Mouse (Mus musculus): ENCODE measurements around the gene Plscr3. TPM values are rescaled to one million over a fixed set of nuclear protein-coding genes. Genes with fewer than 3 reads are reported as not detected.

The Plscr3 gene
- polyA plus RNA-seq, 1 experiment from 2014 or later = 117 TPM

- Histone ChIP-seq H3K9me3 (replicated peaks) (no peaks in the 10 kb centered on the region), H3K4me1 (peaks cover 55% of the 10 kb centered on the region), H3K36me3 (no peaks in the 10 kb centered on the region), H3K27me3 (ENCODE audit: low read depth, poor library complexity, severe bottlenecking) (no peaks in the 10 kb centered on the region), H3K4me3 (no peak overlapping the region), H3K27ac (no peak overlapping the region)
- DNase-seq (ENCODE audit: low spot score) = no peak
- WGBS = 89% methylated on average over 3 of the region's 3 CpGs
These were observed 32.2 kb downstream of the Plscr3 start for GRCm38 (mm10) chr11:69878399-69878798.

- Histone ChIP-seq H3K36me3 (no peaks in the 10 kb centered on the region), H3K9me3 (replicated peaks) (no peaks in the 10 kb centered on the region), H3K4me1 (peaks cover 55% of the 10 kb centered on the region), H3K27ac (0 out of 2 replicates have a peak overlapping the region, but pooled peaks have one; percentile 87), H3K4me3 (no peak overlapping the region), H3K27me3 (ENCODE audit: low read depth, poor library complexity, severe bottlenecking) (no peaks in the 10 kb centered on the region)
- WGBS = 89% methylated on average over 6 of the region's 6 CpGs
- no peak for DNase-seq (ENCODE audit: low spot score)
These were observed 32.8 kb downstream of the Plscr3 start for GRCm38 (mm10) chr11:69878952-69879351.

- Histone ChIP-seq H3K36me3 (no peaks in the 10 kb centered on the region), H3K9me3 (replicated peaks) (no peaks in the 10 kb centered on the region), H3K4me1 (peaks cover 55% of the 10 kb centered on the region), H3K27me3 (ENCODE audit: low read depth, poor library complexity, severe bottlenecking) (no peaks in the 10 kb centered on the region), H3K4me3 (peak overlapping the region; percentile 58), H3K27ac (peak overlapping the region; percentile 87; the same call in 1 of the 2 replicates)
- DNase-seq (ENCODE audit: low spot score) = no peak
- 55% methylated on average over 15 of the region's 15 CpGs for WGBS
These were observed 33.5 kb downstream of the Plscr3 start for GRCm38 (mm10) chr11:69879711-69880110.

GRCm38 (mm10) chr11:69880506-69880852 lies 34.3 kb downstream of the Plscr3 start:
- Histone ChIP-seq H3K4me3 (peak overlapping the region; percentile 58), H3K36me3 (no peaks in the 10 kb centered on the region), H3K9me3 (replicated peaks) (no peaks in the 10 kb centered on the region), H3K27me3 (ENCODE audit: low read depth, poor library complexity, severe bottlenecking) (no peaks in the 10 kb centered on the region), H3K4me1 (peaks cover 55% of the 10 kb centered on the region), H3K27ac (peak overlapping the region; percentile 87)
- no peak for DNase-seq (ENCODE audit: low spot score)
- WGBS = under 1% methylated on average over 18 of the region's 18 CpGs

- Histone ChIP-seq H3K9me3 (replicated peaks) (no peaks in the 10 kb centered on the region), H3K27ac (peak within 1 kb of the TSS; percentile 87), H3K4me3 (peak within 1 kb of the TSS; percentile 58), H3K27me3 (ENCODE audit: low read depth, poor library complexity, severe bottlenecking) (no peaks in the 10 kb centered on the region), H3K36me3 (no peaks in the 10 kb centered on the region), H3K4me1 (peaks cover 52% of the 10 kb centered on the region)
- WGBS = under 1% methylated on average over 46 of the region's 46 CpGs
- DNase-seq (ENCODE audit: low spot score) = peak; percentile 89
These were observed 34.9 kb downstream of the Plscr3 start, which contains the start of gene Kctd11 for GRCm38 (mm10) chr11:69880853-69881603. Gene Kctd11, minus strand, starts transcription at chr11:69881406.

- peaks cover 43% of the 10 kb centered on the region for H3K4me1 ChIP-seq
- DNase-seq (ENCODE audit: low spot score) = no peak
- WGBS = 65% methylated on average over 21 of the region's 21 CpGs
These were observed 35.9 kb downstream of the Plscr3 start for GRCm38 (mm10) chr11:69881787-69882670.

GRCm38 (mm10) chr11:69883066-69883465 lies 36.9 kb downstream of the Plscr3 start:
- H3K4me1 ChIP-seq = peaks cover 42% of the 10 kb centered on the region
- no peaks in the 10 kb centered on the region for H3K9me3 ChIP-seq (replicated peaks)
- H3K36me3 ChIP-seq = no peaks in the 10 kb centered on the region
- 64% methylated on average over 4 of the region's 4 CpGs for WGBS
- H3K27ac ChIP-seq = no peak overlapping the region
- DNase-seq (ENCODE audit: low spot score) = no peak
- no peaks in the 10 kb centered on the region for H3K27me3 ChIP-seq (ENCODE audit: low read depth, poor library complexity, severe bottlenecking)
- H3K4me3 ChIP-seq = no peak overlapping the region

More at GRCm38 (mm10) chr11:69881787-69882670, 35.9 kb downstream of the Plscr3 start:
- H3K27ac ChIP-seq = peak overlapping the region; percentile 87
- no peaks in the 10 kb centered on the region for H3K27me3 ChIP-seq (ENCODE audit: low read depth, poor library complexity, severe bottlenecking)
- no peaks in the 10 kb centered on the region for H3K36me3 ChIP-seq
- no peaks in the 10 kb centered on the region for H3K9me3 ChIP-seq (replicated peaks)
- H3K4me3 ChIP-seq = peak overlapping the region; percentile 58

GRCm38 (mm10) chr11:69883527-69884151 lies 37.5 kb downstream of the Plscr3 start:
- Histone ChIP-seq H3K27me3 (ENCODE audit: low read depth, poor library complexity, severe bottlenecking) (no peaks in the 10 kb centered on the region), H3K4me3 (no peak overlapping the region), H3K4me1 (peaks cover 36% of the 10 kb centered on the region), H3K36me3 (no peaks in the 10 kb centered on the region), H3K9me3 (replicated peaks) (no peaks in the 10 kb centered on the region), H3K27ac (no peak overlapping the region)
- WGBS = 92% methylated on average over 8 of the region's 8 CpGs
- no peak for DNase-seq (ENCODE audit: low spot score)

- Histone ChIP-seq H3K4me1 (peaks cover 32% of the 10 kb centered on the region), H3K4me3 (no peak overlapping the region), H3K27ac (0 out of 2 replicates have a peak overlapping the region, but pooled peaks have one; percentile 27)
These were observed 38.1 kb downstream of the Plscr3 start for GRCm38 (mm10) chr11:69884240-69884639.

GRCm38 (mm10) chr11:69884663-69885062 lies 38.5 kb downstream of the Plscr3 start:
- H3K36me3 ChIP-seq = no peaks in the 10 kb centered on the region
- H3K4me3 ChIP-seq = no peak overlapping the region
- 81% methylated on average over 8 of the region's 8 CpGs for WGBS
- H3K27ac ChIP-seq = 0 out of 2 replicates have a peak overlapping the region, but pooled peaks have one; percentile 27
- no peaks in the 10 kb centered on the region for H3K27me3 ChIP-seq (ENCODE audit: low read depth, poor library complexity, severe bottlenecking)
- no peak for DNase-seq (ENCODE audit: low spot score)
- H3K4me1 ChIP-seq = peaks cover 28% of the 10 kb centered on the region
- no peaks in the 10 kb centered on the region for H3K9me3 ChIP-seq (replicated peaks)

More at GRCm38 (mm10) chr11:69884240-69884639, 38.1 kb downstream of the Plscr3 start:
- no peak for DNase-seq (ENCODE audit: low spot score)
- Histone ChIP-seq H3K36me3 (no peaks in the 10 kb centered on the region), H3K27me3 (ENCODE audit: low read depth, poor library complexity, severe bottlenecking) (no peaks in the 10 kb centered on the region), H3K9me3 (replicated peaks) (no peaks in the 10 kb centered on the region)
- WGBS = 83% methylated on average over 9 of the region's 9 CpGs

- Histone ChIP-seq H3K36me3 (no peaks in the 10 kb centered on the region), H3K4me1 (peaks cover 13% of the 10 kb centered on the region), H3K4me3 (no peak overlapping the region), H3K27me3 (ENCODE audit: low read depth, poor library complexity, severe bottlenecking) (no peaks in the 10 kb centered on the region), H3K9me3 (replicated peaks) (no peaks in the 10 kb centered on the region), H3K27ac (no peak overlapping the region)
- DNase-seq (ENCODE audit: low spot score) = no peak
- WGBS = 76% methylated on average over 8 of the region's 8 CpGs
These were observed 40.9 kb downstream of the Plscr3 start for GRCm38 (mm10) chr11:69886907-69887635.

GRCm38 (mm10) chr11:69891482-69891881 lies 45.3 kb downstream of the Plscr3 start:
- Histone ChIP-seq H3K36me3 (no peaks in the 10 kb centered on the region), H3K9me3 (replicated peaks) (no peaks in the 10 kb centered on the region), H3K27ac (no peak overlapping the region), H3K4me3 (no peak overlapping the region), H3K4me1 (peaks cover 19% of the 10 kb centered on the region), H3K27me3 (ENCODE audit: low read depth, poor library complexity, severe bottlenecking) (no peaks in the 10 kb centered on the region)
- WGBS = 82% methylated on average over 4 of the region's 4 CpGs
- DNase-seq (ENCODE audit: low spot score) = no peak
